Comparison of ENCODE assay signal across 20 mouse cellular contexts in genomic region chr12:77785647-77786046, GRCm38 (mm10).
DNase-seq lines count a peak whose midpoint lies in the region; ATAC-seq and TF ChIP-seq lines count a peak whose summit lies in the region.
"Had no signal": no experiment of that assay in that cellular context is flagged by ENCODE, and none has a peak within 500 bp of the region (broad histone marks: within the 10 kb centered on the region; RNA-seq: fewer than 3 reads in every experiment).

No protein-coding gene starts in this region.

- no peak overlapping the region for H3K4me3 ChIP-seq in layer of hippocampus, adult 2 months
- no peak overlapping the region for H3K4me3 ChIP-seq in liver, embryonic 12.5 days
- H3K4me3 ChIP-seq: forebrain, embryonic 13.5 days; gastrocnemius, adult 2 months; heart, embryonic 12.5 days; hindbrain, embryonic 10.5 days had no signal

- no peak overlapping the region for H3K9ac ChIP-seq in liver, embryonic 12.5 days
- H3K9ac ChIP-seq: forebrain, embryonic 13.5 days; heart, embryonic 12.5 days; liver, postnatal 0 days had no signal

- TF ChIP-seq CTCF in layer of hippocampus, adult 2 months (conservative IDR thresholded peaks at IDR 0.05): no peak; the same call in 1 of the 2 replicates

- peak; percentile 48 for DNase-seq in heart, adult 11 months
- DNase-seq in heart, adult 8-10 months (ENCODE audit: low spot score): no peak
- DNase-seq in left cerebral cortex, postnatal 25 days (ENCODE audit: low spot score in 2 of 2): peak; percentile 15 to 75
- DNase-seq in left cerebral cortex, adult 11 months (ENCODE audit: low spot score): no peak
- peak in 1 of 2 experiments; percentile 23 for DNase-seq in layer of hippocampus, adult 2 months (ENCODE audit: low spot score in 2 of 2)
- peak; percentile 17 to 30 for DNase-seq in layer of hippocampus, postnatal 14 days (ENCODE audit: low spot score in 2 of 2)
- DNase-seq: adrenal gland, postnatal 25 days; cerebellum, adult 9-10 months; gastrocnemius, adult 2 months; heart, postnatal 10 days; kidney, postnatal 4 days; liver, postnatal 0 days; thymus, postnatal 14 days had no signal

- H3K36me3 ChIP-seq in liver, embryonic 12.5 days: no peaks in the 10 kb centered on the region
- H3K36me3 ChIP-seq: heart, embryonic 12.5 days; hindbrain, embryonic 10.5 days had no signal

- no peak overlapping the region for H3K4me2 ChIP-seq in liver, embryonic 12.5 days
- H3K4me2 ChIP-seq: forebrain, embryonic 13.5 days; heart, embryonic 12.5 days had no signal

- 0 out of 2 replicates have a peak overlapping the region, but pooled peaks have one; percentile 3 for H3K27ac ChIP-seq in layer of hippocampus, adult 2 months
- H3K27ac ChIP-seq in liver, embryonic 12.5 days: no peak overlapping the region
- H3K27ac ChIP-seq: forebrain, embryonic 13.5 days; gastrocnemius, adult 2 months; hindbrain, embryonic 10.5 days; macrophage had no signal

- intact Hi-C loops in left cerebral cortex, postnatal 25 days (cut with DNase I): loop anchor here (10.0 kb wide), 3 partner anchors 211 to 781 kb away; partner anchors contain the start of gene Fut8

- ATAC-seq in liver, embryonic 12.5 days: no peak
- ATAC-seq: forebrain, embryonic 13.5 days; intestine, postnatal 0 days; liver, postnatal 0 days; lung, postnatal 0 days had no signal

- peaks cover 5% of the 10 kb centered on the region for H3K4me1 ChIP-seq in liver, embryonic 12.5 days

- H3K9me3 ChIP-seq in liver, embryonic 12.5 days (replicated peaks): no peaks in the 10 kb centered on the region
- H3K9me3 ChIP-seq: forebrain, embryonic 13.5 days; heart, embryonic 12.5 days; hindbrain, embryonic 10.5 days had no signal

- 74% methylated on average over 6 of the region's 6 CpGs for whole genome bisulfite sequencing in liver, embryonic 12.5 days (ENCODE audit: insufficient replicate concordance)

- H3K27me3 ChIP-seq in liver, embryonic 12.5 days (replicated peaks): no peaks in the 10 kb centered on the region; the same call in 1 of the 2 replicates

Comparison
In these comparisons a context has a peak if more than half of its experiments do, and no peak if none do; other contexts are left out.
1. DNase-seq: peak in heart, adult 11 months (single experiment), left cerebral cortex, postnatal 25 days (2 of 2) and layer of hippocampus, postnatal 14 days (2 of 2); none in heart, adult 8-10 months (single experiment) and left cerebral cortex, adult 11 months (single experiment).